Mouse (Mus musculus): Measurements from ENCODE around the gene Ddx47.

Ddx47 gene

DNA sequence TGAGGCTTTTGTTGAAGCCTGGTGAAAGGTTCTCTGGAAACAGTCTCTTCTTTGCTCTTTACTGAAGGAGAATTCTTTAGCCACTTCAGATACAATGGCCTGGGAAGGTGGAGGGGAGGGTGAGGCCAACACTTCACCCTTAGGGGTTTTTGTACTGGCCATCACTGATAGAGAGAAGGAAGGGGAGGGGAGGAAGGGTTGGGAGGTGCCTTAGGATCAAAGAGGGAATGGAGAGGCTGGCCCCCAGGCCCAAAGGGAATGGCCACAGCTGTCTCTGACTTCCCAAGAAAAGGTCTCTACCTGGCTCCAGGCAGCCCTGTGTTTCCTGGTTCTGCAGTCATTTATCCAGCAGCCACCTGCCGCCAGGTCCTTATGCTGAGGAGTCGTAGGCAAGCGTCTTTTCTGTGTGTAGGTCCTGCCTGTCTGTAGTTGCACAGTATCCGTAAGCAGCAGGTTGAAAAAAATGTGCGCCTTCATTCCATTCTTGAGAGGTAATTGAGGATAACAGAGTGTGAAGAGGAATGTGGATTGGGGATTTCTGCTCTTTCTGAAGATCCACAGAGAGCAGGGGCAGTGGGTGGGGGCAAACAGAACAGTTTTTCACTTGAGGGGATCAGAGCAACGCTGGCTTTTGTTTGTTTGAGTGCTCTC lies 55.5 kb downstream of the Ddx47 start:
- DNase-seq (ENCODE audit: extremely low read depth, low read depth, low spot score): no peak

DNA sequence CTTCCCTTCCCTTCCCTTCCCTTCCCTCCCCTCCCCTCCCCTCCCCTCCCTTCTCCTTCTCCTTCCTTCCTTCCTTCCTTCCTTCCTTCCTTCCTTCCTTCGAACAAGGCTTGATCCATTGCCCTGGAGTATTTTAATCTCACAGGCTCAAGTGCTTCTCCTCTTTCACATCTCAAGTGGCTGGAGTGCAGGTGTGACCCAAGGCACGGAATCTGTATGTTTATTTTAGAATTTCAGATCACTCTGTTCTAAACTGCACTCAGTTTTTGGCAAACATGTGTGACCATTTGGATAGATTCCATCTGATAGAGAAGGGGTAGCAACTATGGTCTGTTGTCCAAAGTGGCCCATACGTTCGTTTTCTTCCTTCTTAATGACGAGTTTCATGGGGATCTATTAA lies 56.8 kb downstream of the Ddx47 start:
- DNase-seq (ENCODE audit: extremely low read depth, low read depth, low spot score): no peak

DNA sequence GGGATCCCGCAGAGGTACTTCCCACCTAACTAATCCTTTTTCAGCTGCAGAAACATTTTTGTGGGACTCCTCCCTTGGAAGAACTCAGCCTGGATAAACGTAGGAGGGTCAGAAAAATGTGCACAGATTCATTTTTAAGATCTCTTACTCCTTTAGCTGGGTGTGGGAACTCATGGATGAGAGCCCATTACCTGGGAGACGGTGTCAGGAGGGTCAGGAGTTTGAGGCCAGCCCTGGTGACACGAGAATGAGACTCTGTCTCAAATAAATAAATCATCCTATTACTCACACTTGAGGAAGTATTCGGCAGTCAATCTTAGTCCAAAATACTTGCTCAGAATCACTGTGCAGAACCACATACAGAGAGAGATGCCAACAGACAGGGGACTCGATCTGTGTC lies 58.4 kb downstream of the Ddx47 start:
- DNase-seq (ENCODE audit: extremely low read depth, low read depth, low spot score): no peak

DNA sequence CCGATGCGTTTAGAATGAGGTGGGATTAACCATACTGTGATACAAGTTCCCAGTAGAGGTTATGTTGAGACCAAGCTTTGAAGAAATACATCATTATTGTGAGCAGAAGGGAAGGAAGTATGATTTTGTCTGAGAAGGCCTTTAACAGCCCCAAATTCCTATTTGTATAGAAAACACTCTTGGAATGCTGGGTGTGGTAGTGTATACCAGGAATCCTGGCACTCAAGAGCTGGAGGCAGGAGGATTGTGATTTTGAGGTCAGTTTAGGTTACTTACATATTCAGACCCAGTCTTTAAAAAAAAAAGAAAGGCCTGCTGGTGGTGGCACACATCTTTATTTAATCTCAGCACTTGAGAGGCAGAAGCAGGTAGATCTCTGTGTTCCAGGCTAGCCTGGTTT lies 58.9 kb downstream of the Ddx47 start:
- no peak for DNase-seq (ENCODE audit: extremely low read depth, low read depth, low spot score)
